Mouse (Mus musculus): ENCODE data around the gene Smc1b. TPM values are rescaled to one million over a fixed set of nuclear protein-coding genes. Genes with fewer than 3 reads are reported as not detected.
A peak's percentile ranks its signal among the peaks of the same experiment; 100 is the strongest.

Gene Smc1b
- polyA plus RNA-seq, 1 experiment from 2014 or later, result 0.07 TPM

- peak; percentile 63 for DNase-seq (ENCODE audit: low spot score)
- no peak for ATAC-seq (replicated peaks; ENCODE audit: low FRiP score)
- 43% methylated on average over 2 of the region's 2 CpGs for WGBS
Observed at GRCm38 (mm10) chr15:85070561-85070960, 61.2 kb downstream of the Smc1b start.

GRCm38 (mm10) chr15:85063421-85063820 lies 68.3 kb downstream of the Smc1b start:
- Histone ChIP-seq H3K4me3 (ENCODE audit: low read depth, low read length) (no peak overlapping the region), H3K4me1 (replicated peaks; ENCODE audit: control insufficient read depth, insufficient read depth, low read length) (no peaks in the 10 kb centered on the region), H3K9ac (ENCODE audit: low read length) (no peak overlapping the region), H3K27me3 (ENCODE audit: control insufficient read depth, insufficient read depth, low read length) (no peaks in the 10 kb centered on the region), H3K36me3 (ENCODE audit: control insufficient read depth, insufficient read depth, low read length) (no peaks in the 10 kb centered on the region), H3K27ac (ENCODE audit: low read depth, low read length) (no peak overlapping the region), H3K9me3 (ENCODE audit: control insufficient read depth, low read length) (no peaks in the 10 kb centered on the region), H3K4me2 (ENCODE audit: low read depth, low read length, severe bottlenecking) (no peak overlapping the region)
- ATAC-seq (replicated peaks; ENCODE audit: low FRiP score), result no peak
- DNase-seq (ENCODE audit: low spot score), result no peak
- 99% methylated on average over 2 of the region's 2 CpGs for WGBS

More at GRCm38 (mm10) chr15:85070561-85070960, 61.2 kb downstream of the Smc1b start:
- Histone ChIP-seq H3K27ac (ENCODE audit: low read depth, low read length) (no peak overlapping the region), H3K4me2 (ENCODE audit: low read depth, low read length, severe bottlenecking) (no peak overlapping the region), H3K9me3 (ENCODE audit: control insufficient read depth, low read length) (no peaks in the 10 kb centered on the region), H3K4me1 (replicated peaks; ENCODE audit: control insufficient read depth, insufficient read depth, low read length) (no peaks in the 10 kb centered on the region), H3K4me3 (ENCODE audit: low read depth, low read length) (no peak overlapping the region), H3K9ac (ENCODE audit: low read length) (no peak overlapping the region), H3K27me3 (ENCODE audit: control insufficient read depth, insufficient read depth, low read length) (no peaks in the 10 kb centered on the region), H3K36me3 (ENCODE audit: control insufficient read depth, insufficient read depth, low read length) (no peaks in the 10 kb centered on the region)

- Histone ChIP-seq H3K4me3 (ENCODE audit: low read depth, low read length) (no peak overlapping the region), H3K4me1 (replicated peaks; ENCODE audit: control insufficient read depth, insufficient read depth, low read length) (no peaks in the 10 kb centered on the region), H3K4me2 (ENCODE audit: low read depth, low read length, severe bottlenecking) (no peak overlapping the region), H3K36me3 (ENCODE audit: control insufficient read depth, insufficient read depth, low read length) (no peaks in the 10 kb centered on the region), H3K9ac (ENCODE audit: low read length) (no peak overlapping the region), H3K9me3 (ENCODE audit: control insufficient read depth, low read length) (no peaks in the 10 kb centered on the region), H3K27ac (ENCODE audit: low read depth, low read length) (no peak overlapping the region), H3K27me3 (ENCODE audit: control insufficient read depth, insufficient read depth, low read length) (no peaks in the 10 kb centered on the region)
- WGBS, result 84% methylated on average over 4 of the region's 4 CpGs
- DNase-seq (ENCODE audit: low spot score) (no peak), ATAC-seq (replicated peaks; ENCODE audit: low FRiP score) (no peak)
Observed at GRCm38 (mm10) chr15:85055186-85055585, 76.6 kb downstream of the Smc1b start.

GRCm38 (mm10) chr15:85054098-85054497 lies 77.7 kb downstream of the Smc1b start:
- Histone ChIP-seq H3K36me3 (ENCODE audit: control insufficient read depth, insufficient read depth, low read length) (no peaks in the 10 kb centered on the region), H3K9me3 (ENCODE audit: control insufficient read depth, low read length) (no peaks in the 10 kb centered on the region), H3K27me3 (ENCODE audit: control insufficient read depth, insufficient read depth, low read length) (no peaks in the 10 kb centered on the region), H3K27ac (ENCODE audit: low read depth, low read length) (no peak overlapping the region), H3K9ac (ENCODE audit: low read length) (no peak overlapping the region), H3K4me3 (ENCODE audit: low read depth, low read length) (no peak overlapping the region), H3K4me1 (replicated peaks; ENCODE audit: control insufficient read depth, insufficient read depth, low read length) (no peaks in the 10 kb centered on the region), H3K4me2 (ENCODE audit: low read depth, low read length, severe bottlenecking) (no peak overlapping the region)
- WGBS, result 93% methylated on average over 3 of the region's 3 CpGs
- ATAC-seq (replicated peaks; ENCODE audit: low FRiP score) (no peak), DNase-seq (ENCODE audit: low spot score) (no peak)

GRCm38 (mm10) chr15:85049758-85050157 lies 82.0 kb downstream of the Smc1b start:
- 95% methylated on average over 1 of the region's 1 CpGs for WGBS
- ATAC-seq (replicated peaks; ENCODE audit: low FRiP score), result no peak

GRCm38 (mm10) chr15:85047865-85048264 lies 83.9 kb downstream of the Smc1b start:
- H3K9ac ChIP-seq (ENCODE audit: low read length), result no peak overlapping the region
- no peaks in the 10 kb centered on the region; the same call in 1 of the 2 replicates for H3K36me3 ChIP-seq (ENCODE audit: control insufficient read depth, insufficient read depth, low read length)

More at GRCm38 (mm10) chr15:85049758-85050157, 82.0 kb downstream of the Smc1b start:
- no peak overlapping the region for H3K27ac ChIP-seq (ENCODE audit: low read depth, low read length)
- no peak for DNase-seq (ENCODE audit: low spot score)
- no peaks in the 10 kb centered on the region for H3K9me3 ChIP-seq (ENCODE audit: control insufficient read depth, low read length)
- no peak overlapping the region for H3K4me2 ChIP-seq (ENCODE audit: low read depth, low read length, severe bottlenecking)
- H3K9ac ChIP-seq (ENCODE audit: low read length), result no peak overlapping the region
- no peaks in the 10 kb centered on the region for H3K4me1 ChIP-seq (replicated peaks; ENCODE audit: control insufficient read depth, insufficient read depth, low read length)
- H3K36me3 ChIP-seq (ENCODE audit: control insufficient read depth, insufficient read depth, low read length), result no peaks in the 10 kb centered on the region; the same call in 1 of the 2 replicates
- 0 out of 2 replicates have a peak, but pooled peaks cover 2% of the 10 kb centered on the region for H3K27me3 ChIP-seq (ENCODE audit: control insufficient read depth, insufficient read depth, low read length)
- H3K4me3 ChIP-seq (ENCODE audit: low read depth, low read length), result no peak overlapping the region

GRCm38 (mm10) chr15:85046230-85046950 lies 85.4 kb downstream of the Smc1b start:
- no peak overlapping the region for H3K27ac ChIP-seq (ENCODE audit: low read depth, low read length)
- no peak overlapping the region for H3K4me2 ChIP-seq (ENCODE audit: low read depth, low read length, severe bottlenecking)
- no peak for DNase-seq (ENCODE audit: low spot score)
- no peaks in the 10 kb centered on the region; the same call in 1 of the 2 replicates for H3K36me3 ChIP-seq (ENCODE audit: control insufficient read depth, insufficient read depth, low read length)
- WGBS, result 91% methylated on average over 14 of the region's 14 CpGs
- H3K9ac ChIP-seq (ENCODE audit: low read length), result no peak overlapping the region
- peaks cover 12% of the 10 kb centered on the region for H3K4me1 ChIP-seq (replicated peaks; ENCODE audit: control insufficient read depth, insufficient read depth, low read length)
- H3K27me3 ChIP-seq (ENCODE audit: control insufficient read depth, insufficient read depth, low read length), result peaks cover 3% of the 10 kb centered on the region
- no peaks in the 10 kb centered on the region for H3K9me3 ChIP-seq (ENCODE audit: control insufficient read depth, low read length)
- no peak for ATAC-seq (replicated peaks; ENCODE audit: low FRiP score)
- no peak overlapping the region for H3K4me3 ChIP-seq (ENCODE audit: low read depth, low read length)

More at GRCm38 (mm10) chr15:85047865-85048264, 83.9 kb downstream of the Smc1b start:
- H3K27me3 ChIP-seq (ENCODE audit: control insufficient read depth, insufficient read depth, low read length), result peaks cover 3% of the 10 kb centered on the region
- ATAC-seq (replicated peaks; ENCODE audit: low FRiP score), result no peak
- H3K4me3 ChIP-seq (ENCODE audit: low read depth, low read length), result no peak overlapping the region
- H3K9me3 ChIP-seq (ENCODE audit: control insufficient read depth, low read length), result no peaks in the 10 kb centered on the region
- H3K4me1 ChIP-seq (replicated peaks; ENCODE audit: control insufficient read depth, insufficient read depth, low read length), result peaks cover 5% of the 10 kb centered on the region
- no peak overlapping the region for H3K4me2 ChIP-seq (ENCODE audit: low read depth, low read length, severe bottlenecking)
- no peak overlapping the region for H3K27ac ChIP-seq (ENCODE audit: low read depth, low read length)
- no peak for DNase-seq (ENCODE audit: low spot score)
- WGBS, result 90% methylated on average over 4 of the region's 4 CpGs

- Histone ChIP-seq H3K9me3 (ENCODE audit: control insufficient read depth, low read length) (no peaks in the 10 kb centered on the region), H3K4me3 (ENCODE audit: low read depth, low read length) (no peak overlapping the region), H3K4me1 (replicated peaks; ENCODE audit: control insufficient read depth, insufficient read depth, low read length) (peaks cover 12% of the 10 kb centered on the region), H3K9ac (ENCODE audit: low read length) (no peak overlapping the region), H3K4me2 (ENCODE audit: low read depth, low read length, severe bottlenecking) (no peak overlapping the region), H3K36me3 (ENCODE audit: control insufficient read depth, insufficient read depth, low read length) (no peaks in the 10 kb centered on the region; the same call in 1 of the 2 replicates), H3K27me3 (ENCODE audit: control insufficient read depth, insufficient read depth, low read length) (peaks cover 4% of the 10 kb centered on the region), H3K27ac (ENCODE audit: low read depth, low read length) (no peak overlapping the region)
- 82% methylated on average over 5 of the region's 5 CpGs for WGBS
- no peak for DNase-seq (ENCODE audit: low spot score)
- ATAC-seq (replicated peaks; ENCODE audit: low FRiP score), result no peak
Observed at GRCm38 (mm10) chr15:85043761-85044160, 88.0 kb downstream of the Smc1b start.

- Histone ChIP-seq H3K9ac (ENCODE audit: low read length) (no peak overlapping the region), H3K9me3 (ENCODE audit: control insufficient read depth, low read length) (no peaks in the 10 kb centered on the region), H3K4me3 (ENCODE audit: low read depth, low read length) (no peak overlapping the region), H3K36me3 (ENCODE audit: control insufficient read depth, insufficient read depth, low read length) (no peaks in the 10 kb centered on the region; the same call in 1 of the 2 replicates), H3K27ac (ENCODE audit: low read depth, low read length) (no peak overlapping the region; the same call in 1 of the 2 replicates), H3K4me1 (replicated peaks; ENCODE audit: control insufficient read depth, insufficient read depth, low read length) (peaks cover 12% of the 10 kb centered on the region), H3K27me3 (ENCODE audit: control insufficient read depth, insufficient read depth, low read length) (peaks cover 5% of the 10 kb centered on the region), H3K4me2 (ENCODE audit: low read depth, low read length, severe bottlenecking) (no peak overlapping the region)
- ATAC-seq (replicated peaks; ENCODE audit: low FRiP score) (no peak), DNase-seq (ENCODE audit: low spot score) (no peak)
- WGBS, result 62% methylated on average over 5 of the region's 5 CpGs
Observed at GRCm38 (mm10) chr15:85043116-85043515, 88.6 kb downstream of the Smc1b start.
